Mouse (Mus musculus) kidney, adult 18-20 months (tissue): Measurements from ENCODE around the gene Prrg4.
"Not testable (repeated sequence)": the region's sequence is repeated elsewhere in the genome, so short reads cannot be mapped to it uniquely, and the experiment has no call there.

Source experiments
- DNase-seq: peaks from one replicate; pipeline ENCODE4 v3.0.0; 2021

Gene Prrg4

DNA sequence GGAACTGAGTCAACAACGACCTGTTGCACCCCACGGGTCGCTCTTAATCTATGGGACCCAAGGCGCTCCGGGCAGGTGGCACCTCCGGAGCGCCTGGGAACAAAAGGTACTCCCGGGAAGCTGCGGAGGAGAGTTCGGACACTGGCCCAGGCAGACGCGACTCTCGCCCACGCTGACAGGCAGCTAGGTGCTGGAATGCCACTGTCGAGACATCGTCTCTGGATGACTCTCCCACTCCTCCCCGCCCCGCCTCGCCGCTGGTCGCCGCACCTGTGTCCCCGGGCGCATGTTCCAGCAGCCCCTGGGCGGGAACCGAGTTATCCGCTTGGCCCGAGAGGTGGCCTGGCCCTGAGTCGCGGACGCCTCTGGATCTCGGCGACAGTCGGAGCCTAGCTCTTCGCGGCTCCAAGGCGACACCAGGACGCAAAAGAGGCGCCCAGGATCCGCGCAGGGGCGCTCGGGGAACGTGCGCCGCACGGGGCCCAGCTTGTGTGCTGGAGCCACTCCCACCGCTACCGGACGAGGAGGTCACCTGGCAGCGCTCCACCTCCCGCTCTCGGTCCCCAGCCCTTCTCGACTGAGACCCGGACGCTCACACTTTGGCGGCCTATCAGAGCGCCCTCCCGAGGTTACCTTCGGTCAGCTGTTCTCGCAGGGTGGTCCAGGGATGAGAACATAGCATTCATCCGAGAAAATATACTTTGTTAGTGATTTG lies at the start of gene Prrg4:
TSS of gene Prrg4 (minus strand) at position 601 of the 715 bp plus-strand sequence.
- peak; percentile 85 for DNase-seq

DNA sequence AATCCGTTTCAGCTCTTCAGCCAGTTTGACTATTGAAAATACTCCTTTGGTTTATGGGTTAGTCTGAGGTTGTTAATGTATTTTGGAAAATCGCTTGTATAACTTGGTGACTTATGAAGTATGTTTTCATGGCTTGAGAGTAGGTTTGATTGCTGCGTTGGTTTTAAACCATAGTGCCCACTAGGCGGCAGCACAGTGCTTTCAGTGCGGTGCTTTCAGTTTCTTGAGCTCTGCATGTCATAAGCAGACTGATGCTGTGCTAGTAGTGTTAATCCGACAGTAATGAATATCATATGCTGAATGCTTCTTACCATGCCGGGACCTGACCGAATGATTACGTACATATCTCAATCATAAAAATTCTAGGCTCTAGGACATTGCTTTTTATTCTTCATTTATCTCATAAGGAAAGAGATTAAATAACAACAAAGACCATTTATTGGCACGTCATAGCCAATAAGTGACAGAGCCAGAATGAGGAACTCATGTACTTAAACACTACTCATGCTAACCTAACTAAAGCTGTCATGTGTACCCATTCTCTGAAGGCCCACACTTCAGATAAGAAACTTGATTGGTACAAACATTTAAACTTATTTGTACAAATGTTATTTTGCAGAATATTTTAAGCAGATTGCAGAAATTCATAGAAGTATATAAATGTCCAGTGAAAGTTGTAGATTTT lies 38.3 kb upstream of the Prrg4 start:
- DNase-seq: peak; percentile 84

DNA sequence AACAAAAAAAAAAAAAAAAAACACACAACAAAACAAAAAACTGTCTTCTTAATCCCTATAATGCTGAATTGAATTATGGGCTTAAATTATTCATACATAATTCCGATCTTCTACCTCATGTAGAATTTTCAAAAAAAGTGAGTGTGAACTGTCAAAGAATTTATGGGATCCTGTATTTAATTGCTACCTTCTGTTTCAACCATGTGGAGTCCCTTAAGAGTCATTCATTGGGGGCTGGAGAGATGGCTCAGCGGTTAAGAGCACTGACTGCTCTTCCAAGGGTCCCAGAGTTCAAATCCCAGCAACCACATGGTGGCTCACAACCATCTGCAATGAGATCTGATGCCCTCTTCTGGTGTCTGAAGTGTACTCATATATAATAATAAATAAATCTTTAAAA lies 37.7 kb upstream of the Prrg4 start:
- not testable (repeated sequence) for DNase-seq

DNA sequence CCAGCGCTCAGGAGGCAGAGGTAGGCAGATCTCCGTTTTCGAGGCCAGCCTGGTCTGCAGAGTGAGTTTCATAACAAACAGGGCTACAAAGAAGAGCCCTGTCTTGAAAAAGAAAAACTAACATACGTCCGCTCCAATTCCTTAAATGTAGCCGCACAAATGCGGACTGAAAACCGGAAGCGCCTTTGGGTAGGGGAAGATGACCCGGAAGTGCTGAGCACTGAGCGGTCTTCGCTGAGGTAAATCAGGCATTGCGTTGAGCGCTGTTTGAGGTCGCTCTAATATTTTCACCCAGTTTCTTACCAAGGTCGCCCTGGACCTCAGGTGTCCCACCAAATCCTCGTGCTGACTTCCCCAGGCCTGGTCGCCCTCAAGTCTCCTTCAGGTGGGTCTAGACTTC lies 36.4 kb upstream of the Prrg4 start:
- no peak for DNase-seq

DNA sequence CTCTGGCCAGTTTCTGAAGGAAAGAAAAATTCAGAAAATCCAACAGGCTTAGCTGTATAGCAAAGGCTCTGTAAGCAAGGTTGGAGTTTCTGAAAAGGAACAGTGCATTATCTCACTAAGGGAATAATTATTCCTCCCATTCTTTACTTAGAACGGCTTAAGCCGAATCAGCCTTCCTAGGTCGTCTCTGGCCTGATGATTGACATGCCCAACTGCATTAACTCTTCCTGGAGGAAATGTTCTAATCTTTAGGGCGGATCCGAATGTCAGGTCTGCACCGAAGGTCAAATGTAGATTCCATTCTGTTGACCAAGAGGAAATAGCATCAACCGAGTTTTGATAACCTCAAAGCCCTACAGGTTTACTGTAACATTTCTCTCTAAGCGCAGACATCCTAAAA lies 29.1 kb upstream of the Prrg4 start:
- DNase-seq: no peak

DNA sequence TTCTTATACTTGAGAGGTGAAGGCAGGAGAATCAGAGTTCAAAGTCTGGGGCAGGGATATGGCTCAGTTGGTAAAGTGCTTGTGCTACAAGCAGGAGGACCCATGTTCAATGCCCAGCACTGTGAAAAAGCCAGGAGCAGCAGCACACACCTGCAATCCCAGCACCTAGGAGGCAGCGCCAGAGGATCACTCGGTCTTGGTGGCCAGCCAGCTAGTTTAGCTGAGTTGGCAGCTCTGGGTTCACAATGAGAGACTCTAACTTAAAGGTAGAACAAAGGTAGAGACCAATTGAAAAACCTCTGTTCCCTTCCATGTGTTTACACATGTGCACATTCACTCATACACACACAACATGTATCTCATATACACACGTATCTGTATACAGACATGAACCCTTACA lies 19.4 kb upstream of the Prrg4 start:
- peak; percentile 62 for DNase-seq

DNA sequence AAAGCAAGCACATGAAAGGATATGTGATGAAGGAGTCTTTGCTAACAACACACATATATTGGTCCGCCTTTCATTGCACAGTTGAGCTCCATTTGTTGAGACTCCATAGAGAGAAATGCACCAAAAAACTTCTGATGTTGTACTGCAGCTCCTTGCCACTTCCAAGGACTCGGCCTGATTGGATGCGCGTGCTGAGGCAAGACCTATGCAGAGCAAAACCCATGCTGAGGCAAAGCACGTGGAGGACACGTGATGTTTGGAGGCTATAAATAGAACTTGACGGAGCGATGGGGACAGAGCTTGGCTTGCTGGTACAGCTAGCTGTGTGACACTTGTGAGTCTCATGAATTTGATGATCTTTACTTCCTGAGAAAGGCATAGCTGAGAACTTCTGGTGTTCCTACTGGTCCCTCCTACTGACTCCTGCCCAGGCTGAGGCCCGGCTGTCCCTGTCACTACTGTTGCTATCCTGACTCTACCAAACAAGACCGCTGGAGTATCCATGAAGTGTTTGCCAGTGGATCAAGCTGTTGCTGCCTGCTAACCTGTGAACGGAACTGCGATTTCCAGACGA lies 17.7 kb upstream of the Prrg4 start, which contains the start of gene Ccdc73:
TSS of gene Ccdc73 (plus strand) at position 524 of the 574 bp plus-strand sequence.
- no peak for DNase-seq

DNA sequence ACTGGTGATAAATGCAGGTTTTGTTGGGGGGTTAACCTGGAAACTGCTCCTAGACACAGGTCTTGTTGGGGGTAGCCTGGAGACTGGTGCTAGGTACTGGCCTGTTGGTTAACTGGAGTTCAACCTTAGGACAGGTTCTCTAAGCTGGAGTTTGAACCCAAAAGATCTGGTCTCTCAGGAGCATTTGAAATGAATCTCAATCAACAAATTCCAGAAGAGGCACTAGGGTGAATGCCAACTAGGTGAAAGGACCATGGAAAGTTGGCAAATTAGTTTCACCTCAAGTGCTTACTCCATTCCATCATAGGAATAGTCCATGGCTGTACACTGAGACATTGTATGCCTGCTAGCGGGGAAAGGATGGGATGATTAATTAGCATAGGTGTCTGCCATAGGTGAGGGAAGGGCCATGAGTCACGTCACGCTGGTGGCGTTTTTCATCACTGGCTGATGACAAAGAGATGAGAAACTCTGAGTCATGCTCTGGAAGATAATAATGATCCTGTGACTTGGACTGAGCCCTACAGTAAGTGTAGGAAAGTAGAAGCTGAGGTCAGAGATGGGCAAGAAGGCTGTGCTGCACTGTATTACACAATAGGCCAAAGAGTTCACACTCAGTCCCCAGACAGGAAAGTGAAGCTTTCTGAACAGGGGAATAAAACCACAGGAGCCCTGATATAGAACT lies 14.6 kb upstream of the Prrg4 start:
- peak; percentile 64 for DNase-seq

DNA sequence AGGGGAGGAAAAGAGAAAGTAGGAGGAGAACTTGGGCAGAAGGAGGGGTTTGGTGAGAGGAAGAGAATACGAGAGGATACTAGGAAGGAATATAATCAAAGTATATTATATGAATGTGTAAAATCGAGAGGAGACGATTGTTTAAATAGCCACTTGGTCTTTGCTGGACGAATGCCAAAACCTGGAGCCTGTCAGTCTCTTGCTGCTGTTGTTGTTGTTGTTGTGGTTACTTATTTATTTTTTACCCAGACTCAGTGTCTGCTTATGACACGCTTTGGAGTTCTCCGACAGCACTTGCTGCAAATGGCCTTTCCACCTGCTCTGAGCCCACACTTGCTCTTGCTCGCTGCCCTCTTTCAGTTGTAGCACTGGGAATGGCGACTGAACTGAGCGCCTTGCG lies 10.8 kb upstream of the Prrg4 start:
- DNase-seq: peak; percentile 28

DNA sequence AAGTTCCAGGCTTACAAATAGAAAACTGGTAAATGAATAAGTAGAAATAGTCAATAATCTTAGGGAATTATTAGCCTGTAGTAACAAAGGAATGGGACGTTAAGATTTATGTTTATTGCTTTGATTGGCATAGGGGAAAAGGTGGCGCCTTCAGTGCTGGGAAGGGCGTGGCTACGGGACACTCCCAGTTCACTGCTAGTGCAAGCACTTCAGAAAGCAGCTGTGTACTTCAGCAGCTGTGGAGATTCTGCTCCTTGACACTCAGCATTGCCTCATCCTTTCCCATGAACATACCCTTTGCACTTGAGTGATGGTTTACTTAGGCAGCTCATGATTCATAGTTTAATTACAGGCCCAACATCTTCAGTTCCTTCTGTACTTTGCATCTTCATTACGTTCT lies 9.4 kb upstream of the Prrg4 start:
- no peak for DNase-seq

DNA sequence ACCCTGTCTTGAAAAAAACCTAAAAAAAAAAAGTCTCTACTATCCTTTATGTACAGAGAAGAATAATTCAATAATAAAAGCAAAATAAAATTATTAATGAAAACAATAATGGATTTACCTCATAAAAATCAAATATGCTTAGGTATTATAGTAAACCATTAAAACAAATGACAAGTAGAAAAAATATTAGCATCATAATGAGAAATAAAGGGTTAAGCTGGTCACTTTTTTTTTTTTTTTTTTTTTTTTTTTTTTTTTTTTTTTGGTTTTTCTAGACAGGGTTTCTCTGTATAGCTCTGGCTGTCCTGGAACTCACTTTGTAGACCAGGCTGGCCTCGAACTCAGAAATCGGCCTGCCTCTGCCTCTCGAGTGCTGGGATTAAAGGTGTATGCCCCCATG lies 8.4 kb upstream of the Prrg4 start:
- not testable (repeated sequence) for DNase-seq

DNA sequence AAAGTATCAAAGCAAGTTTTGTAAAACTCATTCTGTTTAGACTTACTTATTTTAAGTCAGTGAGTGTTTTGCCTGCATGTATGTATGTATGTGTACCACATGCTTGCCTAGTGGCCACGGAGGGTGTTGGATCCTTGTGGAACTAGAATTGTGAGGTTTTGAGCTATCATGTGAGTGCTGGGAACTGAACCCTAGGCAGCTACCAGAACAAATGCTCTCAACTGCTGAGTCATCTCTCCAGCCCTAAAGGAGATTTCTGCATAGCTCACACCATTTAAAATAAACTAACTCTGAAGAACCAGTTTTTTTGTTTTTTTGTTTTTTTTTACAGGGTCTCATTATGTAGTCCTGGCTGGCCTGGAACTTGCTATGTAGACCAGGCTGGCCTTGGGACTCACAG lies 6.5 kb upstream of the Prrg4 start:
- no peak for DNase-seq

DNA sequence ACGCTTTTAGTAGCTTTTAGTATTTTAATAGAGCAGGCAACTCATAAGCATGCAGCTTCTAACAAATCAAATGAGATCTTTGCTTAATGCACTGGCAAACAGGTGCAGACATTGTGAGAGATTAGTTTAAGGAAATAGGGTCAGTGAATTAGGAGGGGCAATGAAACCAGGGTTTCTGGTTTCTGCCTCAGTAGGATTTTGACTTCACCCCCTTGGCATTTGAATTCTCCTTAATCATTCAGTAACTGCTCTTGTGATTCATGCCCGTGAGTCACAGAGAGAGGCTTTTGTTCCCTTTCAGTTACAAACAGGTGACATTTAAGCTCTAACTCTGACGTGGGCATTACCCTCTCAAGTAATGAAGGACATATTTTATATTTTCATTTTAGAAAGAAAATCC lies 6.1 kb upstream of the Prrg4 start:
- DNase-seq: no peak

DNA sequence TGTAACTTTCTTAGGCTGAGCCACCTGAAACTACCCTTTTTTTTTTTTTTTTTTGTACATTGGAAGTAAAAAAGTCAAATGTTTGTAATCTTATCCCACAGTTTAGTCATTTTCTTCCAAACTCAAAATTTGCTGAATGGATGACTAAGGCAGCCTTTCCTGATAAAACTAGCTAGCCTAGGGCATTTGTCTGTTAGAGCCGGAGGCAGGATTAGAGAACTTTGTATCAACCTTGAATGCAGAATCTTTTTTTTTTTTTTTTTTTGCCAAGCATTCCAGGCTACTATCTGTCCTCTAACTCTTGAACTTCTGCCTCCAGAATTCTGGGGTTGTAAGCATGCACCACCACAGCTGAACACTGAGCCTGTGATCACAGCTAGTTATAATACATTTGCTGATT lies 5.2 kb upstream of the Prrg4 start:
- no peak for DNase-seq

DNA sequence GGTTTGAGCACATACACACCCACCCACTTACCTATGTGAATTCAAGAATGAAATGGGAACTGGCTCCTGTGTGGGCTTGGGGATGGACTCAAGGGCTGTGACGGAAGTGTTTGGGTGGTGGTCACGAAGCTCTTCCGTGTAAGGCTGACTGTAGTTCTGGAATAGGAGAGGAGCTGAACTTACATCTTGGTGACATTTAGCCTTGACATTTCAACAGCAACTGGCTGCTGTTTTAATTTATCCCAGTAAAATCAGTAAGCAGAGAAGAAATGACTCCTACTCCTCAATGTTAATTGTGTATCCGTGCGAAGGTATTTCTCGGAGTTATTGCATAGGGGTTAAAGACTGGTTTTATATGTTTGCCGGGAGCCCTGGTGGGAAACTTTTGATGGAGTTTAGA lies 2.9 kb upstream of the Prrg4 start:
- no peak for DNase-seq

DNA sequence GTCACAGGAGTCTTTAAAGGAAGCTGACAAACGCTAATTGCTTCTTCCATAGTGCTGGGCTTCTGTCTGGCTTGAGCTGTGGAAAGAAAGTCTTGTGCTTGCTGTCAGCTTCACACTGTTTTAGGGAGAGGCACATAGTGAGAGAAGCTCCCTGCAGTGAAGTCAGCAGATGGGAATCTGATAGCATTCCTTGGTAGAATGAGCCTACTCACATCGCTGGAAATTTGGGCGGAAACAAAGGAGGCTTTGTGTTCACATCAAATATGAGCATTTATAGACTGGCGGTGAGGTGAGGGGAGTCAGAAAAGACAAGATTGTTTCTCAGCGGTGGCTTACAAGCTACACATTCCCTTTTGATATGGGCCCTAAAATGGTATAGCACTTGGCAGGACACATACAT lies 2.0 kb upstream of the Prrg4 start:
- no peak for DNase-seq

DNA sequence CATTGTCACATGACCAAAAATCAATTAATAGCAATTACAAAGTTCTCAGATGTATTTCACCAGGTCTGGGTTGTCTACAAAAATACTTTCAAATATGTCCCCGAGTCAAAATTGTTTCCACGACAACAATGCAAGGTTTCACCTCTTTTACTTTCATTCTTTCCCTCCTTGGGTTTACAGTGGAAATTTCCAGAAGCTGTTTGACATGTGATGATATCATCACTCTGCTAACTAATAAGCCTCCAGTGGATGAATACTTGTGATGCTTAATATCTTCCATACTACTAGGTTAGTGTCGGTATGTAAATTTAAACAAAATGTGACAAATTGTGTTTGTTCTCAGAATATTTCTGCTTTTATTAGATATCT lies 299 bp upstream of the Prrg4 start:
- no peak for DNase-seq

DNA sequence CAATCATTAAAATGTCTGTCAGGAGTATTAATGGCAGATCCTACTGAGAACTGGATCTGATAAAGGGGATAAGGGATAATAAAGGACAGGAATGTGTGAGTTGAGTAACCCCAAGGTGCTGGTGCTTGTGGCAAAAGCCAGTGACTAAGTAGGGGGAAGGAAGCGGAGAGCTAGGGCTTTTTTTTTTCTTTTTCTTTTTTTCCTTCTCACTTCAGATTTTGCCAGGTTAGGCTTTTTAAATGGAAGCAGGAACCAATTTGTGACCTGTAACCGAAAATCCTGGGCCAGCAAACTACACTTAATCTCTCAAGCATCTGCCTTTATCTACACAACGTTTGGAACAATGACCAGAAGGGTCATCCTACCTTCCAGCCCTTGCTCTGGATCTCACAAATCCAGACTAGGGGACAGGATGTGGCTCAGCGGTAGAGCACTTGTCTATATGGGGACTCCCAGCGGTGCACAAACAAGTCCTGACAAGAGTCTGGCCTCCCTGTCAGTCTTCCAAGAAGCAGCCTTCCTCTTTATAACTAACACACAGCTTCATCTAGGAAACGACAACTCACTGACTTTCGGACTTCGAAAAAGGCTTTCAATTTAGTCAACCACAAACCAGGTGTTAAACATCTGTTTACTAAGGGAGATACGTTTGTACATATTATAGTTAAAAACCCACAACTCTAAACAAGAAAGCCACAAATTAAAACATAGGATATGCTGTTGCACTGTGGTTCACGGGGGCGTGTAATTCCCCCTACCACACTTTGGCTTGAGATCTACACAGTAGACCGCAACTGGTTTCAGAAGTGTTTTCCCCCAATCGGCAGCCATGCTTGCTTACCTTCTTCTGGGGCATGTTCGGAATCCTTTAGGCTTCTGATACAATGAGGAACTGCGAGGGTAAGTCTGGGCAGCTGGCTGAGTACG lies 1.2 kb downstream of the Prrg4 start:
- peak; percentile 11 for DNase-seq

DNA sequence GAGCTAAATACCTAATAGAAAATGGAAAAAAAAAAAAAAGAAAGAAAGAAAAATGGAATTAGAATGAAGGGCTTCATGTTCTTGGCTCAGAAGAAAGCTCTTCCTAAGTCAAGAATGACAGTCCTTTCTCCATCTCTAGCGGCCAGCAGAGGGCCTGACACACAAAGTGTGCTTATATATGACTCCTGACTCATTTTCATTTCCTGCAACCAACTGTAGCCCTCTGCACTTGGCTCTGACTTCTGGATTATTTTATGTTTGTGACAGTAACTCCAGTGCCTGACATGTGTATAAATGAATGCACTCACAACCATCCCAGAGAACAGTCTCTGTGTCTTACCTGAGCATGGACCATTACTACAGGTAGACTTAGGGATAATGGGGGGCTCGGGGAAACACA lies 2.0 kb downstream of the Prrg4 start:
- DNase-seq: peak; percentile 34

DNA sequence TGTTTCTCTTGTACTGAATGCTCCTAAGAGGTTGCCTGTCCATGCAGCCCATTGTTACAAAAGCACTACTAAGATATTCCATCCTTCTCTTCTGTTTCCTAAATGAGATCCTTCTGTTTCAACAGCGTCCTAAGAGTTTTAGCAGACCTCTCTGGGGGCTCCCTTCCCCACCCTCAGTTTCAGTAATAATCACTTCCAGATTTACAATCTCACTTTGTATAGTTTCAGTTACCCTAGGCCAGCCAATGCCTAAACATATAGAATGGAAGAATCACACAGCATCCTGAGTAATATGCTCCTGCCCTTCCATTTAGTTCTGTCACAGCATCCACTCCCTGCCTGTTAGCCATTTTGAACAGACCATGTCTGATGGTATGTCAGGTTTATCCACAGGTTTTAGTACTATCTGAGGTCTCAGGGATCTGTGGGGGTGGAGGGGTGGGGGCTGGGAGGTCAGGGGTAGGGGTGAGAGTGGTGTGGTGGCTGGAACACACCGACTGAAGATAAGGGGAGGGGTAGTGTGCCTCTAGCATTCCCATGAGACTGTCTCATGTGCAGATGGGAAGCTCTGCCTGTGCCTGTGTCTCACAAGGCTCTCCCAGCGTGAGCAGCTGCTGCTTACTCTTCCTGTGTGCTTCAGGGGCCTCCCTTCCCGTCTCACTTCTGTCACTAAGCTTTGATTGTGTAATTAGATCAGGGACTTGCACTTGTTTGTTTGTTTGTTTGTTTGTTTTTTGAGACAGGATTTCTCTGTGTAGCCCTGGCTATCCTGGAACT lies 2.9 kb downstream of the Prrg4 start:
- no peak for DNase-seq

DNA sequence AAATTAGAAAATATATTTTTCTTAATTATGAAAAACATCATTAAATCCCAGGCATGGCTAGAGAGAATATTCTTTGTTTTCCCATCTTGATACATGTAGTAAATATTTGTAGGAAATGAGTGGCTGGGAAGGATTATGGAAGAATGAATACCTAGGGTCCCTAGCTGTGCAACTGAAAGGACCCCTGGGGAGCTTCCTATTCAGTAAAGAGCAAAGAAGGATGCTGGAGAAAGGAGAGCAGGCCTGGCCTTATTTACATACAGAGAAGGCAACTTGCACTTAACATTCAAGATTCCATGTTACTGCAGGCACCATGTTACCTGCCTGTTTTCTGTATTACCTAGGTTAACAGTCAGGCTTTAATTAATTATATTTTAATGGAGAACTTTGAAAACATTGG lies 7.1 kb downstream of the Prrg4 start:
- DNase-seq: no peak

DNA sequence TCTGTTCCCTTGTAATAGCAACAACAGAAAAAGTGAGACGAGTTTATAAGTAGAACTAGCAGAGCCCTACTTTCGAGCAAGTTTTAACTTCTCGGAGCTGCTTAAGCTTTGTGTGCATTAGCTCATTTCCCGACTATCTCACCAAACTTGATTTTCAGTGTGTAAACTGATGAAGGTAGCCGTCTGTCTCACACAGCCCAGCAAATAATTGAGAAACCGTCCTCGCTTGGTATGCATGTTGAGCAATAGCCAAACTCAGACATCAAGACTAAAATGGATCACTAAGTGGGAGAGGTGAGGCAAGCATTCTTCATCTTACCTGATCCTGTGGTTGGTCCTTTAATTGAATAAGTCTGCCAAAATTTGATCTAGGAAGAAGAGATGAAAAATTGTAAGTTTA lies 7.9 kb downstream of the Prrg4 start:
- DNase-seq: no peak
